Mouse (Mus musculus): Measurements from ENCODE around the gene Sema4d. TPM values are rescaled to one million over a fixed set of nuclear protein-coding genes. Genes with fewer than 3 reads are reported as not detected.
"Not testable (repeated sequence)": the region's sequence is repeated elsewhere in the genome, so short reads cannot be mapped to it uniquely, and the experiment has no call there.

The Sema4d gene
- total RNA-seq, 2 experiments from 2014 or later, result 86.3 to 97.1 TPM

GRCm38 (mm10) chr13:51705882-51706854 is 87.4 kb downstream of the Sema4d start:
- intact Hi-C loops (cut with DNase I), result no loop called here
- peak in 1 of 2 experiments; percentile 47 for DNase-seq (ENCODE audit: low spot score in 2 of 2)

- no peak for DNase-seq (ENCODE audit: low spot score in 2 of 2)
- intact Hi-C loops (cut with DNase I), result no loop called here
Observed at GRCm38 (mm10) chr13:51703893-51704292, 89.7 kb downstream of the Sema4d start.

- no peak for DNase-seq (ENCODE audit: low spot score in 2 of 2)
- intact Hi-C loops (cut with DNase I), result no loop called here
Observed at GRCm38 (mm10) chr13:51698318-51698717, 95.2 kb downstream of the Sema4d start.

- intact Hi-C loops (cut with DNase I), result no loop called here
- no peak for DNase-seq (ENCODE audit: low spot score in 2 of 2)
Observed at GRCm38 (mm10) chr13:51697897-51698296, 95.7 kb downstream of the Sema4d start.

- DNase-seq (ENCODE audit: low spot score in 2 of 2), result no peak
- intact Hi-C loops (cut with DNase I), result no loop called here
Observed at GRCm38 (mm10) chr13:51697455-51697854, 96.1 kb downstream of the Sema4d start.

- no peak for DNase-seq (ENCODE audit: low spot score in 2 of 2)
- intact Hi-C loops (cut with DNase I), result no loop called here
Observed at GRCm38 (mm10) chr13:51696481-51696880, 97.1 kb downstream of the Sema4d start.

- no peak for DNase-seq (ENCODE audit: low spot score in 2 of 2)
- intact Hi-C loops (cut with DNase I), result no loop called here
Observed at GRCm38 (mm10) chr13:51688688-51689087, 104.9 kb downstream of the Sema4d start.

GRCm38 (mm10) chr13:51686966-51687365 is 106.6 kb downstream of the Sema4d start:
- DNase-seq (ENCODE audit: low spot score in 2 of 2), result no peak
- intact Hi-C loops (cut with DNase I), result no loop called here

- intact Hi-C loops (cut with DNase I), result no loop called here
- DNase-seq (ENCODE audit: low spot score in 2 of 2), result no peak
Observed at GRCm38 (mm10) chr13:51685290-51685966, 108.1 kb downstream of the Sema4d start.

- DNase-seq (ENCODE audit: low spot score in 2 of 2), result peak in 1 of 2 experiments; percentile 41
Observed at GRCm38 (mm10) chr13:51681634-51682033, 111.9 kb downstream of the Sema4d start.

GRCm38 (mm10) chr13:51681076-51681475 is 112.5 kb downstream of the Sema4d start:
- intact Hi-C loops (cut with DNase I), result no loop called here
- DNase-seq (ENCODE audit: low spot score in 2 of 2), result no peak

More at GRCm38 (mm10) chr13:51681634-51682033, 111.9 kb downstream of the Sema4d start:
- intact Hi-C loops (cut with DNase I), result no loop called here

- no peak for DNase-seq (ENCODE audit: low spot score in 2 of 2)
Observed at GRCm38 (mm10) chr13:51679332-51679731, 114.2 kb downstream of the Sema4d start.

GRCm38 (mm10) chr13:51678687-51679086 is 114.9 kb downstream of the Sema4d start:
- no peak for DNase-seq (ENCODE audit: low spot score in 2 of 2)
- intact Hi-C loops (cut with DNase I), result no loop called here

More at GRCm38 (mm10) chr13:51679332-51679731, 114.2 kb downstream of the Sema4d start:
- intact Hi-C loops (cut with DNase I), result no loop called here

GRCm38 (mm10) chr13:51677630-51678185 is 115.8 kb downstream of the Sema4d start:
- no peak for DNase-seq (ENCODE audit: low spot score in 2 of 2)
- intact Hi-C loops (cut with DNase I), result no loop called here

GRCm38 (mm10) chr13:51677041-51677440 is 116.5 kb downstream of the Sema4d start:
- DNase-seq (ENCODE audit: low spot score in 2 of 2), result no peak
- intact Hi-C loops (cut with DNase I), result no loop called here

GRCm38 (mm10) chr13:51676641-51677040 is 116.9 kb downstream of the Sema4d start:
- DNase-seq (ENCODE audit: low spot score in 2 of 2), result no peak

GRCm38 (mm10) chr13:51668195-51668594 is 125.4 kb downstream of the Sema4d start:
- DNase-seq (ENCODE audit: low spot score in 2 of 2); intact Hi-C loops (cut with DNase I): not testable (repeated sequence)

More at GRCm38 (mm10) chr13:51676641-51677040, 116.9 kb downstream of the Sema4d start:
- intact Hi-C loops (cut with DNase I), result no loop called here

- intact Hi-C loops (cut with DNase I), result no loop called here
- no peak for DNase-seq (ENCODE audit: low spot score in 2 of 2)
Observed at GRCm38 (mm10) chr13:51663561-51663960, 130.0 kb downstream of the Sema4d start.

- intact Hi-C loops (cut with DNase I), result no loop called here
- DNase-seq (ENCODE audit: low spot score in 2 of 2), result peak in 1 of 2 experiments; percentile 49
Observed at GRCm38 (mm10) chr13:51659573-51659972, 134.0 kb downstream of the Sema4d start.

- intact Hi-C loops (cut with DNase I), result no loop called here
- no peak for DNase-seq (ENCODE audit: low spot score in 2 of 2)
Observed at GRCm38 (mm10) chr13:51658094-51658493, 135.5 kb downstream of the Sema4d start.

Measured in left cerebral cortex, postnatal 25 days (tissue).